Mouse (Mus musculus) liver, adult 2 months (tissue): Measurements from ENCODE around the gene Hmox2. TPM values are rescaled to one million over a fixed set of nuclear protein-coding genes. Genes with fewer than 3 reads are reported as not detected.
"Not testable (repeated sequence)": the region's sequence is repeated elsewhere in the genome, so short reads cannot be mapped to it uniquely, and the experiment has no call there.

Experiments
- DNase-seq: peaks from one replicate; pipeline ENCODE4 v3.0.0-alpha.2; 2011; ENCODE audit warnings: low read depth, low spot score; ENCODE audit errors: extremely low read depth
- H3K27ac ChIP-seq: fragments of 200-500 bp; replicated peaks from 2 replicates; pipeline ENCODE4 v1.5.1; 2012; ENCODE audit warnings: low read depth, mild to moderate bottlenecking, control low read depth, inconsistent platforms, low read length; ENCODE audit not compliant: insufficient read depth
- H3K27me3 ChIP-seq: fragments of 200-500 bp; 2 replicates; pipeline ENCODE4 v1.6.1; 2012; ENCODE audit warnings: mild to moderate bottlenecking, moderate library complexity, low read length, inconsistent platforms; ENCODE audit not compliant: control insufficient read depth, insufficient read depth
- H3K36me3 ChIP-seq: fragments of 200-500 bp; 2 replicates; pipeline ENCODE4 v1.6.1; 2012; ENCODE audit warnings: low read length, inconsistent platforms; ENCODE audit not compliant: control insufficient read depth, insufficient read depth
- H3K4me1 ChIP-seq: fragments of 200-500 bp; 2 replicates; pipeline ENCODE4 v1.6.1; 2011; ENCODE audit warnings: low read length; ENCODE audit not compliant: control insufficient read depth, insufficient read depth
- H3K4me3 ChIP-seq: fragments of 200-500 bp; 2 replicates; pipeline ENCODE4 v1.5.1; 2011; ENCODE audit warnings: low read depth, mild to moderate bottlenecking, control low read depth, low read length, moderate library complexity; ENCODE audit not compliant: insufficient read depth
- H3K79me2 ChIP-seq: fragments of 200-500 bp; 2 replicates; pipeline ENCODE4 v1.6.1; 2012; ENCODE audit warnings: inconsistent platforms, mild to moderate bottlenecking, low read length, moderate library complexity; ENCODE audit not compliant: control insufficient read depth, insufficient read depth
- H3K9ac ChIP-seq: fragments of 200-500 bp; 2 replicates; pipeline ENCODE4 v1.6.1; 2012; ENCODE audit warnings: low read depth, mild to moderate bottlenecking, control low read depth, inconsistent platforms, low read length
- CTCF ChIP-seq: fragments of 200-500 bp; IDR thresholded peaks from 2 replicates; pipeline ENCODE4 v1.5.1; 2011; ENCODE audit warnings: low read depth, low read length, control low read depth
- POLR2A ChIP-seq: fragments of 200-500 bp; IDR thresholded peaks from 2 replicates; pipeline ENCODE4 v1.6.1; 2011; ENCODE audit warnings: low read length, control low read depth; ENCODE audit not compliant: insufficient read depth; ENCODE audit errors: extremely low read depth
- WGBS: fragments of 180-500 bp; shearing (Covaris S2); methylation state at CpG from one replicate; pipeline ENCODE4 v1.1.7; 2018; 5-methylcytosine and 5-hydroxymethylcytosine counted together
- polyA plus RNA-seq: library from polyadenylated mRNA; depleted of rRNA; stranded (reverse); fragments of >200 nt; gene quantifications from 2 replicates; pipeline ENCODE4 v1.2.3, GENCODE M21; 2012
- total RNA-seq: library from RNA; depleted of rRNA; stranded (reverse); fragments of >200 nt; gene quantifications from 2 replicates; pipeline ENCODE4 v1.2.3, GENCODE M21; 2014

Gene Hmox2
- total and polyA plus RNA-seq, 2 experiments, result 28.3 to 52.9 TPM

- no peak overlapping the region for H3K4me3 ChIP-seq
Observed at GRCm38 (mm10) chr16:4752155-4752554, 26.0 kb downstream of the Hmox2 start.

GRCm38 (mm10) chr16:4754045-4754444 lies 27.9 kb downstream of the Hmox2 start:
- peak; percentile 54 for DNase-seq
- H3K4me1 ChIP-seq, result peaks cover 12% of the 10 kb centered on the region
- H3K79me2 ChIP-seq, result peaks cover 2% of the 10 kb centered on the region; the same call in 1 of the 2 replicates
- 21% methylated on average over 3 of the region's 3 CpGs for WGBS
- H3K27me3 ChIP-seq, result no peaks in the 10 kb centered on the region
- TF ChIP-seq CTCF (no peak), POLR2A (no peak)
- no peak overlapping the region for H3K4me3 ChIP-seq
- H3K27ac ChIP-seq, result peak overlapping the region; percentile 55
- no peaks in the 10 kb centered on the region for H3K36me3 ChIP-seq
- H3K9ac ChIP-seq, result no peak overlapping the region

More at GRCm38 (mm10) chr16:4752155-4752554, 26.0 kb downstream of the Hmox2 start:
- no peak overlapping the region for H3K27ac ChIP-seq
- H3K4me1 ChIP-seq, result peaks cover 8% of the 10 kb centered on the region
- no peak overlapping the region for H3K9ac ChIP-seq
- TF ChIP-seq CTCF (no peak), POLR2A (no peak)
- no peaks in the 10 kb centered on the region for H3K36me3 ChIP-seq
- no peak for DNase-seq
- H3K79me2 ChIP-seq, result no peaks in the 10 kb centered on the region; the same call in 1 of the 2 replicates
- WGBS, result 88% methylated on average over 3 of the region's 3 CpGs
- no peaks in the 10 kb centered on the region for H3K27me3 ChIP-seq

GRCm38 (mm10) chr16:4756660-4757335 lies 30.6 kb downstream of the Hmox2 start:
- peaks cover 12% of the 10 kb centered on the region for H3K4me1 ChIP-seq
- peak overlapping the region; percentile 66 for H3K4me3 ChIP-seq
- WGBS, result 7% methylated on average over 37 of the region's 42 CpGs
- not testable (repeated sequence) for H3K27me3 ChIP-seq, H3K36me3 ChIP-seq
- peaks cover 11% of the 10 kb centered on the region; the same call in 1 of the 2 replicates for H3K79me2 ChIP-seq
- peak; percentile 43 for DNase-seq
- H3K27ac ChIP-seq, result peak overlapping the region; percentile 54
- peak overlapping the region; percentile 72 for H3K9ac ChIP-seq

GRCm38 (mm10) chr16:4762437-4762836 lies 36.3 kb downstream of the Hmox2 start:
- no peak overlapping the region for H3K27ac ChIP-seq
- DNase-seq, result no peak
- H3K4me3 ChIP-seq, result no peak overlapping the region
- no peak for TF ChIP-seq CTCF
- no peak for TF ChIP-seq POLR2A
- no peaks in the 10 kb centered on the region for H3K27me3 ChIP-seq
- peaks cover 11% of the 10 kb centered on the region; the same call in 1 of the 2 replicates for H3K79me2 ChIP-seq
- 95% methylated on average over 4 of the region's 4 CpGs for WGBS
- H3K9ac ChIP-seq, result no peak overlapping the region
- peaks cover 4% of the 10 kb centered on the region; the same call in 1 of the 2 replicates for H3K4me1 ChIP-seq
- peaks cover 36% of the 10 kb centered on the region for H3K36me3 ChIP-seq

GRCm38 (mm10) chr16:4763276-4763675 lies 37.1 kb downstream of the Hmox2 start:
- H3K27ac ChIP-seq, result peak overlapping the region; percentile 25
- no peak overlapping the region for H3K4me3 ChIP-seq
- H3K27me3 ChIP-seq, result no peaks in the 10 kb centered on the region
- H3K4me1 ChIP-seq, result 0 out of 2 replicates have a peak, but pooled peaks cover 3% of the 10 kb centered on the region
- H3K36me3 ChIP-seq, result peaks cover 44% of the 10 kb centered on the region
- H3K79me2 ChIP-seq, result peaks cover 9% of the 10 kb centered on the region; the same call in 1 of the 2 replicates
- DNase-seq, result peak; percentile 65
- peak; percentile 30; the same call in 1 of the 2 replicates for TF ChIP-seq CTCF
- TF ChIP-seq POLR2A, result no peak
- H3K9ac ChIP-seq, result no peak overlapping the region
- WGBS, result 18% methylated on average over 2 of the region's 2 CpGs

GRCm38 (mm10) chr16:4765852-4766251 lies 39.7 kb downstream of the Hmox2 start:
- Histone ChIP-seq H3K4me3 (no peak overlapping the region), H3K9ac (no peak overlapping the region), H3K79me2 (peaks cover under 1% of the 10 kb centered on the region; the same call in 1 of the 2 replicates), H3K27me3 (no peaks in the 10 kb centered on the region), H3K4me1 (0 out of 2 replicates have a peak, but pooled peaks cover 3% of the 10 kb centered on the region), H3K27ac (no peak overlapping the region), H3K36me3 (peaks cover 58% of the 10 kb centered on the region)
- peak; percentile 43 for DNase-seq
- TF ChIP-seq CTCF (0 out of 2 replicates have a peak, but pooled peaks have one; percentile 10), POLR2A (no peak)
- 72% methylated on average over 2 of the region's 2 CpGs for WGBS
